Mouse (Mus musculus) retina, adult 2 months (tissue): ENCODE measurements around the gene Ddn.
A peak's percentile ranks its signal among the peaks of the same experiment; 100 is the strongest.
"Not testable (repeated sequence)": the region's sequence is repeated elsewhere in the genome, so short reads cannot be mapped to it uniquely, and the experiment has no call there.

Experiments used
- DNase-seq: peaks from one replicate; pipeline ENCODE4 v3.0.0-alpha.2; 2012; ENCODE audit warnings: low read depth, low spot score

Ddn gene

GRCm38 (mm10) chr15:98831684-98832035 lies 22.4 kb upstream of the Ddn start:
- DNase-seq = no peak

DNA sequence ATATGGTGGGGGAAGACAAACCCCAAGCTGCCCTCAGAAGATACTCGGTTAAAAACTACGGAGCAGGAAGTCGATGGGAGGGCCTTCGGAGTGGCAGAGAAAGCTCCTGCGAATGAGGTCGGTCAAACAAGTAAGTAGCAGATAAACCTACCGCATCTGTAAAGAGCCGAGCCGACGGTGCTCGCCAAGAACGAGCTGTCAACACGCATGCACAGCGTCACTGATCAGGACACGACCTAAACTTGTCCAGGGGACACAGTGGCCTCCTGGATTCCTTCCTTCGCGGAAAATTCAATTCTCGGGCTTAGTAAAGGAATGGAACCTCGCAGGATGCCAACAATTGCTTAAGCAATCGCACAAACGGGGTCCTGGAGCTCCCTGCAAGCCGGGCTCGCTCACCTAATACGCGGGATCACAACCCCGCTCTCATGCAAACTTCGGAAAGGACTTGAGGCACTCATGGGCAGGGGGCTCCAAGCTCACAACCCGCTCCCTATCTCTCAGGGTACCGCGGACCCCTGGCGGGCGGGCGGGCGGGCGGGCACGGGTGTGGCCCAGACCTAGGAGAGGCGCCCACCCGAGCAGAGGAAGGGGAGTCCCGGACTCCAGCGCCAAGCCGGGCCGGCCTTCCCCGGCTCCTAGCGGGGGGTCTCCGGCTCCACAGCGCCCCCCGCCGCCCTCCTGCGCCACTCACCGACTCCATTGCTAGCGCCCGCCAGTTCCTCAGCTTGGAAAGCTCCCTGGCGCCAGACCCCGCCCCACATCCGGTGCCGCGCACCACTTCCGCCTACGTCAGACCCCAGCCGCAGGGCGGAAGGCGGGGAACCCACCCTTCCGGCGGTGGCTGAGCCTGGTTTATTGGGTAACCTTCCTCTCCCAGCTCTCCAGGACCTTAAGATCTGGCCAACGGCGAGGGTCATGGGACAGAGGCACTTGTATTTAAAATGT lies 21.7 kb upstream of the Ddn start, which contains the start of gene Prkag1:
Prkag1 (minus strand) TSS at position 786 of the 948 bp plus-strand sequence.
- peak; percentile 74 for DNase-seq

- no peak for DNase-seq
Measured at GRCm38 (mm10) chr15:98827611-98828011, 18.3 kb upstream of the Ddn start.

DNA sequence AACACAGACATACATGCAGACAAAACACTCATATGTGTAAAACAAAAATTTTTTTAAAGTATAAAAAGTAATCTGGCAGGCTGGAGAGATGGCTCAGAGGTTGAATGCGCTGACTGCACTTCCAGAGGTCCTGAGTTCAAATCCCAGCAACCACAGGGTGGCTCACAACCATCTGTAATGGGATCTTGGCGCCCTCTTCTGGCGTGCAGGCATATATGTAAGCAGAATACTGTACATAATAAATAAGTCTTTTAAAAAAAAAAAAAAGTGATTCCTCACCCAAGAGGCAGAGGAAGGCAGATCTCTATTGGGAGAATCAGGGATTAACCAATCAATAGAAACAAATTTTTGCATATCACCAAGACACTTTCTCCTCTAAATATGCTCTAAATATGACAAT lies 14.1 kb upstream of the Ddn start:
- DNase-seq = no peak

- DNase-seq = no peak
Measured at GRCm38 (mm10) chr15:98822147-98822546, 12.9 kb upstream of the Ddn start.

DNA sequence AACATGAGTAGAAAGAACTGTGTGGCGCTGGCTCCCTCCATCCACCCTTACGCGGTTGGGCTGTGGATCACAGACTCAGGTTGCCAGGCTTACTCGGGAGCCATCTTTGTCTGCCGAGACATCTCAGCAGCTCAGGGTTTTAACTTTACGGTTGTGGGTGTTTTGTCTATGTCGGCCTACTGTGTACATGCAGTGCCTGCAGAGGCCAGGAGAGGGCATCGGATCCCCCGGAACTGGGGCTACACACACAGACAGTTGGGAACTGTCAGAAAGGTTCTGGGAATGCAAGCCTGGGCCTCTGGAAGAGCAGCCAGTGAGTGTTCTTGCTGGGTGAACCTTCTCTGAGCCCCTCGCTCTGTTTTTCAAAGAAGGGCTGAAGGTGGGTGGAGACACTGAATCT lies 12.1 kb upstream of the Ddn start:
- DNase-seq = no peak

DNA sequence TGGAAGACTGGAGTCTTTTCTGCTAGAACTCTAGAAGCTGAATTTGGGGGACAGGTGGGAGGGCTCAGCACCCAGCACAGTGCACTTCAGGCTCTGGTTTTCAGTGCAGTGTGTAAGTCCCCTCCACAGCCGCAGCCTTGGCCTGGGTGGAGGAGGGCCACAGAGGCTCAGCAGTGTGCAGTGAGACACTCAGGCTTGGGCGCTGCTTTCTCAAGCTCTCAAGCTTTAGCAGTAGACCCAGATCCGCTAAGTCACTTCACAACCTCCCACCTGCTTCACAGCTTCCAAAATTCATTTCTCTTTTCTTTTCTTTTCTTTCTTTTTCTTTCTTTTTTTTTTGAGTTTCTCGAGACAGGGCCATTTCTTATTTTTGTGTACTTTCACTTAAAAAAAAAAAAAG lies 11.6 kb upstream of the Ddn start:
- DNase-seq = no peak

- DNase-seq = no peak
Measured at GRCm38 (mm10) chr15:98818171-98818570, 8.9 kb upstream of the Ddn start.

- no peak for DNase-seq
Measured at GRCm38 (mm10) chr15:98812741-98813424, 3.6 kb upstream of the Ddn start.

- not testable (repeated sequence) for DNase-seq
Measured at GRCm38 (mm10) chr15:98810212-98810611, 922 bp upstream of the Ddn start.

DNA sequence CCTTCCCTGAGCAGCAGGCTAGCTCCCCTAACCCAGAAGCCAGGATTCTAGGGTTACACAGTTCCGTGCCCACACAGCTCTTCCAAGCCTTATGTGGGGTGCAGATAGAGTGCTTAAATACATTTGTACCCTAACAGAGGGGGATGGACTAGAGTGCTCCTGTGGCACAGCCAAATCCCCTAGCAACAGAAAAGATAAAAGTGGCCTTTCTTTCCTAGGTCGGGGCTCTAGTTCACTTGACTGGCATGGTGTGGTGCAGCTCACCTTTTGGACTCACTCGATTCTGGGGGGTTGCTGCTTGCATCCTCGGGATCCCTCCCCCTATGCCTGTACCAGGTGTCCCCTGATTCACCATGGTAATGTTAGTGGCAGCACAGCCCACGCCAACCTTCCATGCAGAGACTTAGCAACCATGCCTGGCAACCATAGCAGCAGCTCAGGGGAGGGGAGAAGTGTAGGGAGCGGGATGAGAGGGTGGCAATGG lies 597 bp downstream of the Ddn start:
- no peak for DNase-seq

DNA sequence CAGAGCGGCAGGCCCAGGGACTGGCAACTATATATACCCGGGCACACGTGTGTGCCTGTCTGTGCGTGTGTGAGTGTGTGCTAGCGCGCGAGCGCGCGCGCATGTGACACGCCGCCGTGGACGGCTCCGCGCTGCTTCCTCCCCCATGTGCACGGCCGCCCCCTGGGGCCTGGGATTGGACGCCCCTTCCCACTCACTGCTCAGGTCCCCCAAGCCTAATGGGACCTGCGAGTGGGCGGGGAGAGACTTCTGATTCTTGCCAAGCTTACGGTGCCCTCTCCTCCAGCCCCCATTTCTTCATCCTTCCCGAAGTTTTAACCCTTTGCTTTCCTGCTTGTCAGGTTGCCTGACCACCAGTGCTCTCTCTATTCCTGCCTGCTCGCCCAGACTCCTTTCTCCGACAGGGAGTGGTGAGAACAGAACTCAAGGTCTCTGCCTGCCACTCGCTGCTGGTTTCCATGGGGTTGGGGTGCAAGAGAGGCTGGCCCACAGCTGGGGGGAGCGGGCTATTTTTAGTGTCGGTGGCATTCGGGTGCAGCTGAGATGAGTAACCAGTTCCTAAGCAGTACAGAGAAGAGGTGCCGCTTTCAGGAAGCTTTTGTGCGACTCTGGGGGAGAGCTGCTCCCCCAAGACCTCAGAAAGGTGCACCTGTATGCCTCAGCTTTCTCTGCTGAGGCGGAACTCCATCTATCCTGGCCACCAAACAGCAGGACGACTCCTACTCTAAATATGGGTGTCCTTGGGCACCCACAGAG lies 1.2 kb downstream of the Ddn start:
- no peak for DNase-seq

DNA sequence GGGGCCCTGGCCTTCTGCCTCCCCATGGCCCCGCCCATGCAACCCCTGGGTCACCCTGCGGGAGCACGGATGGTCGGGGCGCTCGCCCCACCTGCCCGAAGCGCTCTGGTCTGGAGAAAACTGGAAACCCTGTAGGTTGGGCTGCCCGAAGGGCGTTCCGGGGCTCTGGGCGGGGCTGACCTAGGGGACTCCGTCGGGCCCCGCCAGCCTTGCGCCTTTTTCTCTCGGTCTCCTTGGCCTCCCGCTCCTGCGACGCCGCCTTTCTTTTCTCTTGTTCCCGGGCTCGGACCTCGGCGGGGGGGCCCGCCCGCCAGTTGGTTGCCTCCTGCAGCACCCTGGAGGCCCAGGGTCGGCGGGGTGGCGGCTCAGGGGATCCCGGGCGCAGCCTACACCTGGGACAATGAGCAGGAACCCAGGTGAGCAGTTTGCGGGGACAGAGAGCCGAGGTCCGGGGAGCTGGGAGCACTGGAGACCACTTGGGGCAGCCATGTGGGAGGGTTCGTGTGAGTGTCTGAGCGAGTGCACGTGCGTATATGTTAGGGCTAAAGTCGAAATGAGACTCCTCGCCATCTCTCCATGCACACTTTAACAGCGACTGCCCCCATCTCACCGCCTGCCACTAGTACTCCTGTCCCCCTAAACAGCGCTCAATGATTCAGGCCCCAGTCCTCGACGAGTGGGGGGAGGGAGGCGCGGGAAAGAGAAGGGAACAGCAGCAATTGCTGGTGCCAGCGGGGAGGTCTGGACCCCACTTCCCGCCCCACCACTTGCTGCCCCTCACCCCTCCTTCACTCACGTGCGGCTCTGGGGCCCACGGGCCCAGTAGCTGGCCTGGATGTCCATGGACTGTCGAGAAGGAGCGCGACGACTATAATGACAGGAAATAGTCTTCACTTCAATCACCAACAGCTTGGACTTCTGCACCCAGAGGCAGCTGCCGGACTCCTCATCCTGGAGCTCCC lies 2.2 kb downstream of the Ddn start:
- DNase-seq = no peak

GRCm38 (mm10) chr15:98806071-98806808 lies 3.0 kb downstream of the Ddn start:
- no peak for DNase-seq

GRCm38 (mm10) chr15:98805324-98806040 lies 3.8 kb downstream of the Ddn start:
- DNase-seq = no peak

DNA sequence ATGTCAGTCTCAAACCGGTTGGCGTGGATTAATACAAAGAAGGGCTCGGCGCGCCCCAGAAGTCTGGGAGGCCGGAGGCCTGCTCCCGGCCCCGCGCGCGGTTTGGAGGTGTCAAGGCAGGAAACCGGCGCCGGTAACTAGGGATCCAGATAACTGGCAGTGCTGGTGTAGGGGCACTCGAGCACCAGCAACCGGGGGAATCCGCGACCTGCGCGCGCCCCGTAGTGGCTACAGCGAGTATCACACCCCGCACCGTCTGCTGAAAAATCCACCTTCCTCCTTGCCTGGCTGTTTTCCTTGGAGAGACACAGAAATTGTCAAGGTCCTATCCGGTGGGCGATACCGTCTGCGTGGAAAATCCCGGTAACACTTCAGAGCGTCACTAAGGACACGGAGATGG lies 5.2 kb downstream of the Ddn start:
- DNase-seq = peak; percentile 29

- no peak for DNase-seq
Measured at GRCm38 (mm10) chr15:98802926-98803325, 6.4 kb downstream of the Ddn start.

DNA sequence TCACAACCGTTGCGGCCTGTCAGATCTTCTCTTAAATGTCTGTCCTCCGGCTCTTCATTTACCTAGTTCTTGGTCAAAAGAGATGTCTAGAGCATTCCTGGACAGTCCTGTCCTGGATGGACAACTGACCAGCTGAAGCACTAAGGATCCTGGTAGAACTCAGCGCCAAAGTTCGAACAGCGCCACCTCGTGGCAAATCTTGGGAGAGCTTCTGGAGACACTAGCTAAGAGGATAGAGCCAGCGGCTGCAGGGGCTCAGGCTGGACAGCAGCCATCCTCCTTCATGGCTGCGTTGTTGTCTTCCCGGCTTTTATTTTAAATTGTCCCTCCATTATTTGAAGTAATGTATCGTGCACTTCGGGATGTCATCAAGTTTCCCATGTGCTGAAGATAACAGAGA lies 9.9 kb downstream of the Ddn start:
- peak; percentile 67 for DNase-seq

DNA sequence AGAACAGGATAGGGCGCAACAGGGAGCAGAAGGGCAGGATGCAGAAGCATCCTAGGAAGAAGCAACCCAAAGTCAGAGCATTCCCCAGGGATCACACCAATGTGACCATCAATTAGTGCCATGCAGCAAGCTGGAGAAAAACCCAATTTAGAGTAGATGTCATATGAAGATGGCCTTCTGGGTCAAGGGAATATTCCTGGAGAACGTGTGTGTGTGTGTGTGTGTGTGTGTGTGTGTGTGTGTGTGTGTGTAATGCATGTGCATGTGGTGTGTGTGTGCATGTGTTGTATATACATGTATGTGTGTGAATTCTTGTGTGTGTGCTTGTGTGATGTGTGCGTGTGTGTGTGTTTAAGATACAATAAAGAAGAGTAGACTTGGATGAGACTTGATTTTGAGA lies 10.4 kb downstream of the Ddn start:
- DNase-seq = no peak
